Mouse (Mus musculus): ENCODE measurements around the gene Avp.
A peak's percentile ranks its signal among the peaks of the same experiment; 100 is the strongest.

Gene Avp

GRCm38 (mm10) chr2:130582552-130582951 is at the start of gene Avp:
Avp (minus strand) TSS chr2:130582554.
- DNase-seq (ENCODE audit: low spot score) = no peak

GRCm38 (mm10) chr2:130629839-130630203 is 47.5 kb upstream of the Avp start, which contains the start of the genes Fastkd5 and Ubox5:
Fastkd5 (minus strand) TSS chr2:130630027.
Ubox5 (minus strand) TSS chr2:130630038.
- peak; percentile 91 for DNase-seq (ENCODE audit: low spot score)

GRCm38 (mm10) chr2:130629080-130629838 is 46.9 kb upstream of the Avp start:
- DNase-seq (ENCODE audit: low spot score) = no peak

GRCm38 (mm10) chr2:130628424-130628823 is 46.1 kb upstream of the Avp start:
- DNase-seq (ENCODE audit: low spot score) = peak; percentile 37

GRCm38 (mm10) chr2:130618972-130619371 is 36.6 kb upstream of the Avp start:
- no peak for DNase-seq (ENCODE audit: low spot score)

GRCm38 (mm10) chr2:130613091-130613490 is 30.7 kb upstream of the Avp start:
- peak; percentile 23 for DNase-seq (ENCODE audit: low spot score)

- no peak for DNase-seq (ENCODE audit: low spot score)
These were observed 19.8 kb upstream of the Avp start for GRCm38 (mm10) chr2:130602195-130602594.

- DNase-seq (ENCODE audit: low spot score) = no peak
These were observed 16.0 kb upstream of the Avp start for GRCm38 (mm10) chr2:130598399-130598798.

GRCm38 (mm10) chr2:130597601-130598010 is 15.3 kb upstream of the Avp start:
- peak; percentile 74 for DNase-seq (ENCODE audit: low spot score)

GRCm38 (mm10) chr2:130595596-130595995 is 13.2 kb upstream of the Avp start:
- DNase-seq (ENCODE audit: low spot score) = no peak

GRCm38 (mm10) chr2:130591016-130591415 is 8.7 kb upstream of the Avp start:
- no peak for DNase-seq (ENCODE audit: low spot score)

GRCm38 (mm10) chr2:130589761-130590160 is 7.4 kb upstream of the Avp start:
- DNase-seq (ENCODE audit: low spot score) = no peak

GRCm38 (mm10) chr2:130589157-130589556 is 6.8 kb upstream of the Avp start:
- DNase-seq (ENCODE audit: low spot score) = peak; percentile 32

- no peak for DNase-seq (ENCODE audit: low spot score)
These were observed 6.0 kb upstream of the Avp start for GRCm38 (mm10) chr2:130588373-130588772.

- no peak for DNase-seq (ENCODE audit: low spot score)
These were observed 3.7 kb upstream of the Avp start for GRCm38 (mm10) chr2:130586016-130586415.

- no peak for DNase-seq (ENCODE audit: low spot score)
These were observed 1.7 kb upstream of the Avp start for GRCm38 (mm10) chr2:130583902-130584560.

GRCm38 (mm10) chr2:130581201-130581600 is 1.2 kb downstream of the Avp start:
- peak; percentile 28 for DNase-seq (ENCODE audit: low spot score)

GRCm38 (mm10) chr2:130579791-130580190 is 2.6 kb downstream of the Avp start:
- DNase-seq (ENCODE audit: low spot score) = no peak

GRCm38 (mm10) chr2:130578148-130578547 is 4.2 kb downstream of the Avp start:
- DNase-seq (ENCODE audit: low spot score) = peak; percentile 63

GRCm38 (mm10) chr2:130577632-130578031 is 4.7 kb downstream of the Avp start:
- peak; percentile 45 for DNase-seq (ENCODE audit: low spot score)

- no peak for DNase-seq (ENCODE audit: low spot score)
These were observed 5.3 kb downstream of the Avp start for GRCm38 (mm10) chr2:130577021-130577420.

GRCm38 (mm10) chr2:130576564-130576963 is 5.8 kb downstream of the Avp start:
- peak; percentile 44 for DNase-seq (ENCODE audit: low spot score)

GRCm38 (mm10) chr2:130575873-130576272 is 6.5 kb downstream of the Avp start, which contains the start of gene Oxt:
Oxt (plus strand) TSS chr2:130576173.
- DNase-seq (ENCODE audit: low spot score) = no peak

Data from retina, embryonic 14.5 days (tissue).